12 mouse cellular contexts compared by ENCODE assay signal in the genomic region with DNA sequence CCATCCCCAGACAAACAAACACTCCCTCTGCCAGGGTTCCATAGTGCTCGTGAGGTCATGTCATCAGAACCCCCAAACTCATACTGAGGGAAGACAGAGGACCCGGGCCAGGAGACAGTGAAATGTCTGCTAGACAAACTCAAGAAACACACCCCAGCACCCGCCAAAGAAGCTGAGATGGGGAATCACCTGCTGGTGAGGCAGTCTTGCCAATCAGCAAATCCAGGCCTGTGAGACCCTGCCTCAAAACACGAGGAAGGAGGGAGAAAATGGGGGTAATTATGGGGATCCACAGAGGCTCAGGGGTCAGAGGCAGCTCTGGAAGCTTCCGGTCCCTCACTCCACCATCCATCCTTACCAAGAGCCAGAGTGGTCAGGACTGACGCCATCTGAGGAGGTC. TPM values are rescaled to one million over a fixed set of nuclear protein-coding genes. Genes with fewer than 3 reads are reported as not detected.
DNase-seq lines count a peak whose midpoint lies in the region; ATAC-seq and TF ChIP-seq lines count a peak whose summit lies in the region.
"Had no signal": no experiment of that assay in that cellular context is flagged by ENCODE, and none has a peak within 500 bp of the region (broad histone marks: within the 10 kb centered on the region; RNA-seq: fewer than 3 reads in every experiment).

No protein-coding gene starts in this region.

- no peaks in the 10 kb centered on the region for H3K9me3 ChIP-seq in intestine, embryonic 15.5 days
- no peaks in the 10 kb centered on the region for H3K9me3 ChIP-seq in intestine, postnatal 0 days (ENCODE audit: control insufficient read depth)
- no peaks in the 10 kb centered on the region for H3K9me3 ChIP-seq in forebrain, embryonic 15.5 days
- no peaks in the 10 kb centered on the region for H3K9me3 ChIP-seq in midbrain, embryonic 12.5 days
- H3K9me3 ChIP-seq: heart, embryonic 15.5 days had no signal

- no peak overlapping the region for H3K4me3 ChIP-seq in intestine, embryonic 15.5 days (replicated peaks)
- no peak overlapping the region for H3K4me3 ChIP-seq in intestine, postnatal 0 days (ENCODE audit: low read depth, low read length)
- peak overlapping the region; percentile 28 for H3K4me3 ChIP-seq in forebrain, embryonic 15.5 days
- H3K4me3 ChIP-seq in midbrain, embryonic 12.5 days, result no peak overlapping the region
- H3K4me3 ChIP-seq: heart, embryonic 15.5 days had no signal

- no peaks in the 10 kb centered on the region; the same call in none of the 2 replicates for H3K27me3 ChIP-seq in intestine, embryonic 15.5 days (replicated peaks)
- peaks cover 5% of the 10 kb centered on the region; the same call in 1 of the 2 replicates for H3K27me3 ChIP-seq in intestine, postnatal 0 days (replicated peaks; ENCODE audit: control insufficient read depth, insufficient read depth, low read length)
- H3K27me3 ChIP-seq in forebrain, embryonic 15.5 days, result no peaks in the 10 kb centered on the region
- 0 out of 2 replicates have a peak, but pooled peaks cover 9% of the 10 kb centered on the region for H3K27me3 ChIP-seq in midbrain, embryonic 12.5 days

- no peak overlapping the region for H3K9ac ChIP-seq in intestine, embryonic 15.5 days
- H3K9ac ChIP-seq in intestine, postnatal 0 days (ENCODE audit: low read depth, low read length), result no peak overlapping the region
- peak overlapping the region; percentile 29; the same call in 1 of the 2 replicates for H3K9ac ChIP-seq in forebrain, embryonic 15.5 days (replicated peaks)
- peak overlapping the region; percentile 45 for H3K9ac ChIP-seq in midbrain, embryonic 12.5 days (replicated peaks)
- H3K9ac ChIP-seq: liver, embryonic 14.5 days had no signal

- DNase-seq in brain, embryonic 14.5 days (ENCODE audit: low read depth), result peak; percentile 78
- DNase-seq in right cerebral cortex, postnatal 25 days, result no peak
- no peak for DNase-seq in spleen, postnatal 14 days (ENCODE audit: low spot score in 2 of 2)

- no peaks in the 10 kb centered on the region; the same call in 1 of the 2 replicates for H3K36me3 ChIP-seq in intestine, embryonic 15.5 days
- H3K36me3 ChIP-seq in intestine, postnatal 0 days (ENCODE audit: control insufficient read depth, insufficient read depth), result no peaks in the 10 kb centered on the region
- no peaks in the 10 kb centered on the region for H3K36me3 ChIP-seq in forebrain, embryonic 15.5 days
- peaks cover 14% of the 10 kb centered on the region; the same call in 1 of the 2 replicates for H3K36me3 ChIP-seq in midbrain, embryonic 12.5 days
- H3K36me3 ChIP-seq: G1E; heart, embryonic 15.5 days had no signal

- no peak for TF ChIP-seq POLR2A in brain, embryonic 14.5 days (IDR thresholded peaks at IDR 0.05; ENCODE audit: borderline replicate concordance, extremely low read depth, insufficient read depth, insufficient read length, poor library complexity, severe bottlenecking)

- H3K27ac ChIP-seq in intestine, embryonic 15.5 days, result 0 out of 2 replicates have a peak overlapping the region, but pooled peaks have one; percentile 5
- H3K27ac ChIP-seq in intestine, postnatal 0 days (ENCODE audit: low read depth, low read length), result no peak overlapping the region
- peak overlapping the region; percentile 96 for H3K27ac ChIP-seq in forebrain, embryonic 15.5 days (replicated peaks)
- peak overlapping the region; percentile 90 for H3K27ac ChIP-seq in midbrain, embryonic 12.5 days (replicated peaks)
- H3K27ac ChIP-seq: liver, embryonic 14.5 days had no signal

- 0 out of 2 replicates have a peak overlapping the region, but pooled peaks have one; percentile 45 for H3K4me2 ChIP-seq in intestine, embryonic 15.5 days (replicated peaks)
- H3K4me2 ChIP-seq in intestine, postnatal 0 days (replicated peaks; ENCODE audit: low read depth), result no peak overlapping the region
- H3K4me2 ChIP-seq in forebrain, embryonic 15.5 days (replicated peaks), result peak overlapping the region; percentile 46
- H3K4me2 ChIP-seq in midbrain, embryonic 12.5 days (replicated peaks), result peak overlapping the region; percentile 32

- ATAC-seq in intestine, embryonic 15.5 days, result no peak
- ATAC-seq in intestine, postnatal 0 days, result no peak
- no peak for ATAC-seq in forebrain, embryonic 15.5 days (replicated peaks)
- ATAC-seq in midbrain, embryonic 12.5 days (ENCODE audit: low FRiP score, low read depth), result no peak
- no peak for ATAC-seq in megakaryocyte, adult 5-6 weeks (ENCODE audit: poor library complexity, severe bottlenecking)

- no peak for TF ChIP-seq CTCF in intestine, postnatal 0 days (IDR thresholded peaks at IDR 0.05; ENCODE audit: low read depth)
- no peak for TF ChIP-seq CTCF in brain, embryonic 14.5 days (IDR thresholded peaks at IDR 0.05; ENCODE audit: borderline replicate concordance, extremely low read depth, insufficient read depth, insufficient read length)

- peaks cover 50% of the 10 kb centered on the region for H3K4me1 ChIP-seq in intestine, embryonic 15.5 days (replicated peaks)
- no peaks in the 10 kb centered on the region for H3K4me1 ChIP-seq in intestine, postnatal 0 days (replicated peaks; ENCODE audit: control insufficient read depth, insufficient read depth, low read length)
- peaks cover 98% of the 10 kb centered on the region for H3K4me1 ChIP-seq in forebrain, embryonic 15.5 days
- H3K4me1 ChIP-seq in midbrain, embryonic 12.5 days, result peaks cover 90% of the 10 kb centered on the region

- 63% methylated on average over 6 of the region's 6 CpGs for WGBS in intestine, embryonic 15.5 days
- WGBS in intestine, postnatal 0 days, result 66% methylated on average over 6 of the region's 6 CpGs
- WGBS in forebrain, embryonic 15.5 days, result 26% methylated on average over 6 of the region's 6 CpGs
- WGBS in midbrain, embryonic 12.5 days, result 75% methylated on average over 6 of the region's 6 CpGs

RNA-seq across cellular contexts. Expression of a gene that starts 9.5 kb away (rescaled TPM):
- 56.3 and 56.8 TPM in 2 replicates for polyA plus RNA-seq in intestine, embryonic 15.5 days (2015; fragmentation: Nextera tagmentation; extraction: Ambion mirVana)
- polyA plus RNA-seq in intestine, postnatal 0 days (2015; fragmentation: Nextera tagmentation; extraction: Ambion mirVana), result 15.2 and 15.7 TPM in 2 replicates
- polyA plus RNA-seq in brain, embryonic 14.5 days (2012; rRNA removed), result 1,311 and 1,669 TPM in 2 replicates
- polyA plus RNA-seq in forebrain, embryonic 15.5 days (2015; fragmentation: Nextera tagmentation; extraction: Ambion mirVana), result 375 and 409 TPM in 2 replicates
- polyA plus RNA-seq in midbrain, embryonic 12.5 days (2016; fragmentation: Nextera tagmentation; extraction: Ambion mirVana), result 290 and 332 TPM in 2 replicates
- total RNA-seq in megakaryocyte, adult 5-6 weeks (2015), result 18.1 and 18.6 TPM in 2 replicates
- 17.3 and 52.6 TPM in 2 replicates for total RNA-seq in megakaryocyte, adult 5-6 weeks (2017)

RNA-seq across cellular contexts. Expression of a gene that starts 45.5 kb away (rescaled TPM):
- polyA plus RNA-seq in intestine, embryonic 15.5 days (2015; fragmentation: Nextera tagmentation; extraction: Ambion mirVana), result not detected in 2 replicates
- not detected in 2 replicates for polyA plus RNA-seq in intestine, postnatal 0 days (2015; fragmentation: Nextera tagmentation; extraction: Ambion mirVana)
- polyA plus RNA-seq in brain, embryonic 14.5 days (2012; rRNA removed), result 0.05 TPM in 1 of 2 replicates, not detected in the other
- polyA plus RNA-seq in forebrain, embryonic 15.5 days (2015; fragmentation: Nextera tagmentation; extraction: Ambion mirVana), result 0.14 and 0.36 TPM in 2 replicates
- not detected in 2 replicates for polyA plus RNA-seq in midbrain, embryonic 12.5 days (2016; fragmentation: Nextera tagmentation; extraction: Ambion mirVana)
- total RNA-seq in megakaryocyte, adult 5-6 weeks (2015), result not detected in 2 replicates
- not detected in 2 replicates for total RNA-seq in megakaryocyte, adult 5-6 weeks (2017)
- total RNA-seq: G1E; gastrocnemius, adult 18-20 months had no signal
- polyA plus RNA-seq: G1E; heart, embryonic 15.5 days; liver, embryonic 14.5 days had no signal

Comparison
In these comparisons a context has a peak if more than half of its experiments do, and no peak if none do; other contexts are left out.
1. H3K9ac ChIP-seq: peak in forebrain, embryonic 15.5 days (single experiment) and midbrain, embryonic 12.5 days (single experiment); none in intestine, embryonic 15.5 days (single experiment) and intestine, postnatal 0 days (single experiment).